Comparison of ENCODE assay signal across 8 mouse cellular contexts in the genomic region with DNA sequence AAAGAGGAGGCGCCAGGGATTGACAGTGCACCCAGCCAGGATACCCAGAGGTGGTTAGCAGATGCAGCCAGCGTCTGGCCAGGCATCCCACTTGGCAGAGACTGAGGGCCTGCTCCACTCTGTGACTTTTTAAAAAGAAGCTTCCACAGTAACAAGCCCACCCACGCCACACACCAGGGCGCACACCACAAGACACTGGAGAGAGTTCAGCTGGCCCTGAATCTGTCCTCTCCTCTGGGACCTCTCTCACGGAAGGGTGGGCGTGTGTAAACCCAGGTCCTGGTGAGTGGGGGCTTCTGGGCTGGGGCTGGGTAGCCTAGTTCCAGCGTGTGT. TPM values are rescaled to one million over a fixed set of nuclear protein-coding genes. Genes with fewer than 3 reads are reported as not detected.
DNase-seq lines count a peak whose midpoint lies in the region; ATAC-seq and TF ChIP-seq lines count a peak whose summit lies in the region.

No protein-coding gene starts in this region.

- no peak overlapping the region for H3K27ac ChIP-seq in cerebellum, adult 2 months (ENCODE audit: insufficient read depth, low read length)
- peak overlapping the region; percentile 37; the same call in 1 of the 2 replicates for H3K27ac ChIP-seq in spleen, adult 2 months (ENCODE audit: insufficient read depth, low read length)
- peak overlapping the region; percentile 20 for H3K27ac ChIP-seq in liver, embryonic 13.5 days
- peak overlapping the region; percentile 87 for H3K27ac ChIP-seq in stomach, embryonic 16.5 days (ENCODE audit: low read length)

- no peak for TF ChIP-seq CTCF in cerebellum, adult 2 months (IDR thresholded peaks at IDR 0.05; ENCODE audit: borderline replicate concordance, insufficient read depth, low read depth, low read length)
- TF ChIP-seq CTCF in spleen, adult 2 months (IDR thresholded peaks at IDR 0.05; ENCODE audit: extremely low read depth, insufficient read depth, insufficient read length, insufficient replicate concordance): no peak

- peak overlapping the region; percentile 39 for H3K4me3 ChIP-seq in cerebellum, adult 2 months (replicated peaks; ENCODE audit: insufficient read depth, low read depth, low read length)
- peak overlapping the region; percentile 42 for H3K4me3 ChIP-seq in spleen, adult 2 months (ENCODE audit: extremely low read depth, insufficient read depth, insufficient read length)
- peak overlapping the region; percentile 63 for H3K4me3 ChIP-seq in liver, embryonic 13.5 days (replicated peaks)
- peak overlapping the region; percentile 77 for H3K4me3 ChIP-seq in stomach, embryonic 16.5 days (replicated peaks; ENCODE audit: low read length)

- no peaks in the 10 kb centered on the region for H3K27me3 ChIP-seq in cerebellum, adult 2 months (ENCODE audit: control insufficient read depth, insufficient read depth, low read length)
- peaks cover 8% of the 10 kb centered on the region; the same call in 1 of the 2 replicates for H3K27me3 ChIP-seq in spleen, adult 2 months (ENCODE audit: control insufficient read depth, insufficient read depth, low read length)
- H3K27me3 ChIP-seq in liver, embryonic 13.5 days: peaks cover 19% of the 10 kb centered on the region
- H3K27me3 ChIP-seq in stomach, embryonic 16.5 days (ENCODE audit: control insufficient read depth, insufficient read depth, low read length): no peaks in the 10 kb centered on the region

- TF ChIP-seq POLR2A in cerebellum, adult 2 months (IDR thresholded peaks at IDR 0.05; ENCODE audit: borderline replicate concordance, insufficient read depth, low read length): no peak
- no peak for TF ChIP-seq POLR2A in spleen, adult 2 months (IDR thresholded peaks at IDR 0.05; ENCODE audit: low read depth, low read length)

- peak overlapping the region; percentile 63 for H3K4me2 ChIP-seq in liver, embryonic 13.5 days
- peak overlapping the region; percentile 78 for H3K4me2 ChIP-seq in stomach, embryonic 16.5 days (ENCODE audit: low read depth, low read length)

- ATAC-seq in liver, embryonic 13.5 days (ENCODE audit: low read depth): 0 out of 2 replicates have a peak, but pooled peaks have one; percentile 8
- ATAC-seq in stomach, embryonic 16.5 days (ENCODE audit: insufficient read depth, low FRiP score): peak; percentile 22; the same call in 1 of the 2 replicates

- no peak for DNase-seq in cerebellum, adult 2 months
- no peak for DNase-seq in cerebellum, adult 11-12 months
- DNase-seq in spleen, adult 2 months (ENCODE audit: low read depth in 1 of 2, low spot score in 2 of 2): no peak
- DNase-seq in spleen, adult 18-20 months: no peak
- DNase-seq in liver, embryonic 13.5 days: no peak
- no peak for DNase-seq in thymus, postnatal 0 days (ENCODE audit: low spot score)
- no peak for DNase-seq in urinary bladder, postnatal 10 days (ENCODE audit: low spot score)

- peak overlapping the region; percentile 74 for H3K9ac ChIP-seq in liver, embryonic 13.5 days
- peak overlapping the region; percentile 98 for H3K9ac ChIP-seq in stomach, embryonic 16.5 days (ENCODE audit: low read length)

- 51% methylated on average over 7 of the region's 7 CpGs for WGBS in cerebellum, adult 2 months
- 77% methylated on average over 7 of the region's 7 CpGs for WGBS in spleen, adult 2 months
- 52% methylated on average over 7 of the region's 7 CpGs for WGBS in liver, embryonic 13.5 days (ENCODE audit: insufficient replicate concordance)
- WGBS in stomach, embryonic 16.5 days: 46% methylated on average over 7 of the region's 7 CpGs

- no peaks in the 10 kb centered on the region for H3K9me3 ChIP-seq in liver, embryonic 13.5 days (replicated peaks)
- H3K9me3 ChIP-seq in stomach, embryonic 16.5 days (replicated peaks; ENCODE audit: control insufficient read depth, low read length): no peaks in the 10 kb centered on the region

- peaks cover 6% of the 10 kb centered on the region; the same call in 1 of the 2 replicates for H3K4me1 ChIP-seq in cerebellum, adult 2 months (ENCODE audit: control insufficient read depth, insufficient read depth, low read length)
- no peaks in the 10 kb centered on the region for H3K4me1 ChIP-seq in spleen, adult 2 months (ENCODE audit: control insufficient read depth, insufficient read depth, insufficient read length)
- H3K4me1 ChIP-seq in liver, embryonic 13.5 days (replicated peaks): peaks cover 25% of the 10 kb centered on the region
- peaks cover 22% of the 10 kb centered on the region for H3K4me1 ChIP-seq in stomach, embryonic 16.5 days (ENCODE audit: control insufficient read depth, insufficient read depth, low read length)

- H3K36me3 ChIP-seq in spleen, adult 2 months (ENCODE audit: control insufficient read depth, insufficient read depth, low read length): no peaks in the 10 kb centered on the region
- H3K36me3 ChIP-seq in liver, embryonic 13.5 days: 0 out of 2 replicates have a peak, but pooled peaks cover 8% of the 10 kb centered on the region
- no peaks in the 10 kb centered on the region for H3K36me3 ChIP-seq in stomach, embryonic 16.5 days (ENCODE audit: control insufficient read depth, insufficient read depth, low read length)

RNA-seq across cellular contexts. Expression of gene Ltbr, which starts 0.5 kb away (rescaled TPM):
- polyA plus RNA-seq in cerebellum, adult 2 months (2012; rRNA removed): 12.1 and 12.5 TPM in 2 replicates
- 22.8 and 24.5 TPM in 2 replicates for polyA plus RNA-seq in spleen, adult 2 months (2012; rRNA removed)
- 18.3 and 18.4 TPM in 2 replicates for polyA plus RNA-seq in liver, embryonic 13.5 days (2015; fragmentation: Nextera tagmentation; extraction: Ambion mirVana)
- polyA plus RNA-seq in stomach, embryonic 16.5 days (2015; fragmentation: Nextera tagmentation; extraction: Ambion mirVana): 69.4 and 73.1 TPM in 2 replicates
- 29.6 and 30.9 TPM in 2 replicates for polyA plus RNA-seq in thymus, postnatal 0 days (2015; fragmentation: Nextera tagmentation; extraction: Ambion mirVana)

RNA-seq across cellular contexts. Expression of gene Scnn1a, which starts 6.3 kb away (rescaled TPM):
- 0.67 and 0.74 TPM in 2 replicates for polyA plus RNA-seq in cerebellum, adult 2 months (2012; rRNA removed)
- 1.5 and 2.1 TPM in 2 replicates for polyA plus RNA-seq in spleen, adult 2 months (2012; rRNA removed)
- 0.31 and 0.37 TPM in 2 replicates for polyA plus RNA-seq in liver, embryonic 13.5 days (2015; fragmentation: Nextera tagmentation; extraction: Ambion mirVana)
- 5.8 and 9.7 TPM in 2 replicates for polyA plus RNA-seq in stomach, embryonic 16.5 days (2015; fragmentation: Nextera tagmentation; extraction: Ambion mirVana)
- 9.0 and 9.5 TPM in 2 replicates for polyA plus RNA-seq in thymus, postnatal 0 days (2015; fragmentation: Nextera tagmentation; extraction: Ambion mirVana)

RNA-seq across cellular contexts. Expression of gene Tuba3a, which starts 28.4 kb away (rescaled TPM):
- not detected in 2 replicates for polyA plus RNA-seq in cerebellum, adult 2 months (2012; rRNA removed)
- polyA plus RNA-seq in spleen, adult 2 months (2012; rRNA removed): not detected in 2 replicates
- polyA plus RNA-seq in liver, embryonic 13.5 days (2015; fragmentation: Nextera tagmentation; extraction: Ambion mirVana): not detected in 2 replicates
- polyA plus RNA-seq in stomach, embryonic 16.5 days (2015; fragmentation: Nextera tagmentation; extraction: Ambion mirVana): 0.26 TPM in 1 of 2 replicates, not detected in the other
- 0.22 and 0.36 TPM in 2 replicates for polyA plus RNA-seq in thymus, postnatal 0 days (2015; fragmentation: Nextera tagmentation; extraction: Ambion mirVana)

RNA-seq across cellular contexts. Expression of gene Tnfrsf1a, which starts 35.0 kb away (rescaled TPM):
- polyA plus RNA-seq in cerebellum, adult 2 months (2012; rRNA removed): 11.4 and 11.8 TPM in 2 replicates
- 51.3 and 63.7 TPM in 2 replicates for polyA plus RNA-seq in spleen, adult 2 months (2012; rRNA removed)
- polyA plus RNA-seq in liver, embryonic 13.5 days (2015; fragmentation: Nextera tagmentation; extraction: Ambion mirVana): 19.6 and 23.4 TPM in 2 replicates
- 82.6 and 91.1 TPM in 2 replicates for polyA plus RNA-seq in stomach, embryonic 16.5 days (2015; fragmentation: Nextera tagmentation; extraction: Ambion mirVana)
- polyA plus RNA-seq in thymus, postnatal 0 days (2015; fragmentation: Nextera tagmentation; extraction: Ambion mirVana): 67.3 and 67.9 TPM in 2 replicates
